Mouse (Mus musculus) spleen, adult 2 months (tissue): Measurements from ENCODE around the gene Eaf2. TPM values are rescaled to one million over a fixed set of nuclear protein-coding genes. Genes with fewer than 3 reads are reported as not detected.
A peak's percentile ranks its signal among the peaks of the same experiment; 100 is the strongest.

Experiments
- DNase-seq, 2 experiments: peaks; one replicate each; pipeline versions ENCODE4 v3.0.0 to v3.0.0-alpha.2; 2012 to 2021; ENCODE audit warnings: low spot score in 2 of 2, low read depth in 1 of 2
- H3K27ac ChIP-seq: fragments of 200-500 bp; 2 replicates; pipeline ENCODE4 v1.5.1; 2012; ENCODE audit warnings: low read length, inconsistent platforms; ENCODE audit not compliant: insufficient read depth
- H3K27me3 ChIP-seq: fragments of 200-500 bp; 2 replicates; pipeline ENCODE4 v1.6.1; 2012; ENCODE audit warnings: mild to moderate bottlenecking, moderate library complexity, low read length, inconsistent platforms; ENCODE audit not compliant: control insufficient read depth, insufficient read depth
- H3K36me3 ChIP-seq: fragments of 200-500 bp; 2 replicates; pipeline ENCODE4 v1.6.1; 2012; ENCODE audit warnings: mild to moderate bottlenecking, low read length, inconsistent platforms; ENCODE audit not compliant: control insufficient read depth, insufficient read depth
- H3K4me1 ChIP-seq: fragments of 200-500 bp; 2 replicates; pipeline ENCODE4 v1.6.1; 2011; ENCODE audit warnings: inconsistent platforms; ENCODE audit not compliant: control insufficient read depth, insufficient read depth, insufficient read length
- H3K4me3 ChIP-seq: fragments of 200-500 bp; 2 replicates; pipeline ENCODE4 v1.5.1; 2011; ENCODE audit warnings: mild to moderate bottlenecking, inconsistent platforms; ENCODE audit not compliant: insufficient read depth, insufficient read length; ENCODE audit errors: extremely low read depth
- CTCF ChIP-seq: fragments of 200-500 bp; IDR thresholded peaks from 2 replicates; pipeline ENCODE4 v1.5.1; 2011; ENCODE audit warnings: mild to moderate bottlenecking, inconsistent platforms; ENCODE audit not compliant: insufficient read depth, insufficient read length, insufficient replicate concordance; ENCODE audit errors: extremely low read depth
- POLR2A ChIP-seq: fragments of 200-500 bp; IDR thresholded peaks from 2 replicates; pipeline ENCODE4 v1.6.1; 2011; ENCODE audit warnings: low read depth, low read length, inconsistent platforms
- WGBS: fragments of 180-500 bp; shearing (Covaris S2); methylation state at CpG from one replicate; pipeline ENCODE4 v1.1.7; 2018; 5-methylcytosine and 5-hydroxymethylcytosine counted together
- polyA plus RNA-seq: library from polyadenylated mRNA; depleted of rRNA; stranded (reverse); fragments of >200 nt; gene quantifications from 2 replicates; pipeline ENCODE4 v1.2.3, GENCODE M21; 2012; rRNA removed

Eaf2 gene
- 1.9 and 2.1 TPM in 2 replicates for polyA plus RNA-seq

DNA sequence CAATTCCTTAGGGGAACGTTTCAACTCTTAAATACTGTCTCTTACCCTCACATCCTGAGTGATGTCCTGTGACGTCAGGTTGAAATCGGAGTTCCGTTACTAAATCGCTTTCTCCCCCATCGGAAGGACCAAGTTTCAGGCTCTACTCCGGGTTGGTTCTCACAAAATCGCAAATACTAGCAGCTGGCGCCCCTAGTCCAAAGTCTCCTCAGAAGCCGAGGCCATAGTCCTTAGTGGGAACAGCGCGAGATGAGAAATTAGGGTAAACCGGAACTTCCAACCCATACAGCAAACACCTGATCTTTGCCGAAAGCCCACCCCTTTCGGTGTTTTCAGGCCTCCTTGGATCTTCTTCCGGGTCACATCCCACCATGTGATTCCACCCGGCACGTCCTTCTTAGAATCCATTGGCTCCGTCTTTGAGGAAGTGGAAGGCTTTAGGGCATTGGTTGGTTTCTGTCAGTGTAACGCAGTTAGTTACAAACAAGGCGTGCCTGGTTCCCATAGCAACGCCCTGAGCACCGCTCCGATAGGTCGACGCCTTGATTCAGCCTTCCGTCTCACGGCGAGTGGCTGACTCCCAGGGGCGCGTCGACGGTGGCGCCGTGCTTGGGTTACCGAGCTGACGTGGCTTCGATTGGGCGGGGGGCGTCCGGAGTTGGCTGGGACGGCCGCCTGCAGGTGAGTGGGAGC, at the start of gene Eaf2, which contains the start of gene Golgb1:
Gene Eaf2 (minus strand): TSS at position 421 of the 693 bp plus-strand sequence.
Gene Golgb1 (plus strand): TSS at position 558 of the 693 bp plus-strand sequence.
- WGBS: 1% methylated on average over 43 of the region's 43 CpGs
- Histone ChIP-seq H3K27ac (peak within 1 kb of the TSS; percentile 93), H3K27me3 (no peaks in the 10 kb centered on the region), H3K4me1 (peaks cover 5% of the 10 kb centered on the region; the same call in 1 of the 2 replicates), H3K36me3 (peaks cover 4% of the 10 kb centered on the region; the same call in 1 of the 2 replicates), H3K4me3 (peak within 1 kb of the TSS; percentile 81)
- TF ChIP-seq CTCF (no peak), POLR2A (peak; percentile 32; the same call in 1 of the 2 replicates)
- DNase-seq: peak; percentile 93 to 100

GRCm38 (mm10) chr16:36924312-36924711, 49.5 kb upstream of the Eaf2 start:
- TF ChIP-seq CTCF (no peak), POLR2A (no peak)
- Histone ChIP-seq H3K36me3 (peaks cover 16% of the 10 kb centered on the region), H3K4me1 (no peaks in the 10 kb centered on the region; the same call in 1 of the 2 replicates), H3K27me3 (no peaks in the 10 kb centered on the region), H3K4me3 (no peak overlapping the region), H3K27ac (no peak overlapping the region)
- no peak for DNase-seq
- 95% methylated on average over 8 of the region's 8 CpGs for WGBS

- no peak for DNase-seq
- Histone ChIP-seq H3K4me1 (no peaks in the 10 kb centered on the region; the same call in 1 of the 2 replicates), H3K27ac (no peak overlapping the region), H3K36me3 (peaks cover 21% of the 10 kb centered on the region), H3K27me3 (no peaks in the 10 kb centered on the region), H3K4me3 (no peak overlapping the region)
- 76% methylated on average over 6 of the region's 6 CpGs for WGBS
- TF ChIP-seq CTCF (no peak), POLR2A (no peak)
These were observed 47.2 kb upstream of the Eaf2 start for GRCm38 (mm10) chr16:36921980-36922379.

- no peak for TF ChIP-seq POLR2A
- no peak for TF ChIP-seq CTCF
- 90% methylated on average over 8 of the region's 8 CpGs for WGBS
- no peak overlapping the region for H3K27ac ChIP-seq
- H3K36me3 ChIP-seq: peaks cover 22% of the 10 kb centered on the region
- no peaks in the 10 kb centered on the region; the same call in 1 of the 2 replicates for H3K4me1 ChIP-seq
- H3K27me3 ChIP-seq: no peaks in the 10 kb centered on the region
- DNase-seq: no peak
- H3K4me3 ChIP-seq: no peak overlapping the region
These were observed 46.3 kb upstream of the Eaf2 start for GRCm38 (mm10) chr16:36921067-36921613.

GRCm38 (mm10) chr16:36920410-36920809, 45.6 kb upstream of the Eaf2 start:
- H3K27me3 ChIP-seq: no peaks in the 10 kb centered on the region
- no peak for DNase-seq
- WGBS: 28% methylated on average over 3 of the region's 3 CpGs
- peaks cover 21% of the 10 kb centered on the region for H3K36me3 ChIP-seq
- no peak overlapping the region for H3K4me3 ChIP-seq
- H3K27ac ChIP-seq: no peak overlapping the region
- H3K4me1 ChIP-seq: no peaks in the 10 kb centered on the region; the same call in 1 of the 2 replicates
- TF ChIP-seq POLR2A (no peak), CTCF (no peak)

- Histone ChIP-seq H3K36me3 (peaks cover 20% of the 10 kb centered on the region), H3K27ac (no peak overlapping the region), H3K27me3 (no peaks in the 10 kb centered on the region), H3K4me3 (no peak overlapping the region), H3K4me1 (no peaks in the 10 kb centered on the region; the same call in 1 of the 2 replicates)
- WGBS: 96% methylated on average over 10 of the region's 10 CpGs
- DNase-seq: no peak
- TF ChIP-seq POLR2A (no peak), CTCF (no peak)
These were observed 43.7 kb upstream of the Eaf2 start for GRCm38 (mm10) chr16:36918505-36918904.

DNA sequence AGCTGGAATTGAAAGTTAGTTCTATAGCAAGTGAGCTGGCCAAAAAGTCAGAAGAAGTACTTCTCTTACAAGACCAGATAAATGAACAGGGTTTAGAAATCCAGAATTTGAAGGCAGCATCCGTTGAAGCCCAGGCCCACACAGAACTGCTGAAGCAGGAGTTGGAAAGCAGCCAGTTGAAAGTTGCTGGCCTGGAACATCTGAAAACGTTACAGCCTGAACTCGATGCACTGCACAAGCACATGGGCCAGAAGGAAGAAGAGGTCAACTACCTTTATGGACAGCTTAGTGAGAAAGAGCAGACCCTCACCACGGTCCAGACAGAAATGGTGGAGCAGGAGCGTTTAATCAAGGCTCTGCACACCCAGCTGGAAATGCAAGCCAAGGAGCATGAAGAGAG, 39.4 kb upstream of the Eaf2 start:
- H3K36me3 ChIP-seq: peaks cover 21% of the 10 kb centered on the region

More for the DNA sequence above, 39.4 kb upstream of the Eaf2 start:
- Histone ChIP-seq H3K4me1 (no peaks in the 10 kb centered on the region; the same call in 1 of the 2 replicates), H3K27ac (no peak overlapping the region), H3K27me3 (no peaks in the 10 kb centered on the region), H3K4me3 (no peak overlapping the region)
- DNase-seq: no peak
- 59% methylated on average over 5 of the region's 5 CpGs for whole genome bisulfite sequencing
- TF ChIP-seq POLR2A: no peak
- TF ChIP-seq CTCF: no peak
